Mouse (Mus musculus) cerebellum, adult 8-10 months (tissue): Measurements from ENCODE around the gene Clba1.

Experiments
- DNase-seq: peaks from one replicate; pipeline ENCODE4 v3.0.0; 2022

Clba1 gene

DNA sequence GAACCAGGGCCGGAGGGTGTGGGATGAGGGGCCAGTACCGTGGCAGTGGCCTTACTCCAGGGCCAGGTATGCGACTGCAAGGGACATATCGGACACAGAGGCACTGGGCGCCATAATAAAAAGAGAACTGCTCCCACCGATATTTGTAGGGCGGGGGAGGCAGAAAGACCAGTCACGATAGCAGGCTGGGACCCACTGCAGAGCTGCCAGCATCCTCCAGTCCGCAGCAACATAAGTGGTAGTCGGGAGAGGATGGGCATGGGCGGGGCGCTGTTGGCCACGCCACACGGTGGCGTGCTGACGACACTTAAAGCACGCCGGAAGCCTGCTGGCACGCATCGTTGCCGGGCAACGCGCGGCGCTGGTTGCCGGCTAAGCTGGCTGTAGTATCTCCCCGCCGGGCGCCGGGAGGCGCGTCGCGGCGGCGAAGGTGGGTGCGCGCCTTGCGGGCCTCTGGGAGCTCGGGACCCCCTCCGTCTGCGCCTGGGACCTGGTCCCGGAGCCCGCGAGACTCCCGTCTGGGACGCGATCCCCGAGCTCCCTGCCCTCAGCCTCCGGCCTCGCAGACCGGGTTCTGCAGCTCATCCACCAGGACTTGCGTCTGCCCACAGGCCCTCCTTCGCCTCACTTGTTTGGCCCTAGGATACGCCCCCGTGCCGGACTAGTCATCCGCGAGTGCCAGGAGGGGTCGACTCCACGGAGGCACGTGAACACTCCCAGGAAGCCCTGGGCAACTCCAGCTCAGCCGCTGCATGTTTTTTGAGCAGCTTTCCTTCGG is at the start of gene Clba1:
Gene Clba1, plus strand, starts transcription at position 351 of the 778 bp plus-strand sequence.
- peak; percentile 90 for DNase-seq

DNA sequence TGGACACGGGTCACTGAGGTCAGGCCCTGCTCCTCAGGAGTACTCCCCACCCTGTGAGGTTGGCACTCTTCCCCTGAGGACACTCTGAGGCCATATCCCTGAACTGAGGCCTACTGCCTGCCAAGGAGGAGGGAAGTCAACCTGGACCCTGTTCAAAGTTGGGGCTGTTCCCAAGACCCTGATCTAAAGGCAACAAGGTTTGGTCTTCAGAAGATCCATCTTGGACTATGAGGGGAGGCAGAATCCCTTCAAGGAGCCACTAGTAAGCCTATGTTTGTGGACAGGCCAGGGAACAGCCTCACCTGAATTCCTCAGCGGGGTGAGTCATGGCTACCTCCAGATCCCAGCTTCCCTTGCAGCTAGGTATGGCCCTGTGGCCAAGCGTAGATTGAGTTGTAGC is 49.3 kb upstream of the Clba1 start:
- no peak for DNase-seq

DNA sequence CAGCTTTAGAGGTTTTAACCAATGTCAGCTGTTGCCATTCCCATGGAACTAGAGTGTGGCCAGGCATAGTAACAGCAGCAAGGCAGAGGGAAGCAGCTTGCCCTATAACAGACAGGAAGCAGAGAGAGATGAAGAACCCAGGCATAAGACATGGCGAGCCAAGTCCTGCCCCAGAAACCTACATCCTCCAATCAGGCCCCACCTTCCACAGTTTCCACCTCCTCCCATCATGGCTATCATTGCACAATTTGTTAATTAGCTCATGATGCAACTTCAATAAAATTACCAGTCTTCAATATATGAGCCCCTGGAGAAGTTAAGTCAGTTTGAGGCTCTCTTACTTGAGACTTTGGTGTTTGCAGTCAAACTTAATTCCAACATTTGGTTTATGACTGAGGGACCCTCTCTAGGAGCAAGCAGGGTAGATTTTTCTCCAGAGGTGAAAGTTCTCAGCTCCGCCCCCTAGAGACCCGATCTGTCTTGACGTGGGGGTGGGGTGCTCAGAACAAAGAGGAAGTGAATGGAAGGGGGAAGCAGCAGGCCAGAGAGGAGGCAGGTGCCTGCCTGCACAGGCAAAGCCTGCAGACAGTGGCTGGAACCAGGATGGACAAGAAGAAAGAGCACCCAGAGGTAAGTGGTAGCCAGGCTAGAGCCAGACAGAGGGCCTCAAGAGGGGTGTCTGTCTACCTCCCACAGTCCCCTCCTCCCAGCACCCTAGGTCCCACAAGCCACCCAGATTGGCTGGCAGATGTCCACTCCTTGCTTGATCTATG is 48.4 kb upstream of the Clba1 start, which contains the start of gene Pld4:
Gene Pld4, plus strand, starts transcription at position 502 of the 773 bp plus-strand sequence.
- DNase-seq, result no peak

DNA sequence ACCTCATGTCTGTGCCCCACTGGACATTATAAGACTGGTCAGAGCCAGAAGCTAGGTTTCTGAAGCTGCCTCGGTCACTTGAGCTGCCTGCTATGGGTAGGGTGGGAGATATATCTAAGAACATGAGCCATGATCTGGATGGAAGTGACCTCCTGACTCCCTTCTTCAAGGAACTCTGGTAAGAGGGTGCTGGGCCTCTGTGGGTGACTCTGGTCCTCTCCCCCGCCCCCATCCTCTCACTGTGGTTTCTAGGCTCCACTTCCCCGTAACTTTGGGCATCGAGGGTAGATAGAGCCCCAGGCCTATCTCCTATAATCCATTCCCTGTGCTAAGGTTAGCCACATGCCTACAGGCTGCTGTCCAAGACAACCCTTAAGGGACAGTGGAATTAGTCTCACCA is 47.3 kb upstream of the Clba1 start:
- DNase-seq, result no peak

GRCm38 (mm10) chr12:112762018-112762417 is 46.7 kb upstream of the Clba1 start:
- DNase-seq, result no peak

- DNase-seq, result no peak
These were observed 45.6 kb upstream of the Clba1 start for GRCm38 (mm10) chr12:112763176-112763575.

DNA sequence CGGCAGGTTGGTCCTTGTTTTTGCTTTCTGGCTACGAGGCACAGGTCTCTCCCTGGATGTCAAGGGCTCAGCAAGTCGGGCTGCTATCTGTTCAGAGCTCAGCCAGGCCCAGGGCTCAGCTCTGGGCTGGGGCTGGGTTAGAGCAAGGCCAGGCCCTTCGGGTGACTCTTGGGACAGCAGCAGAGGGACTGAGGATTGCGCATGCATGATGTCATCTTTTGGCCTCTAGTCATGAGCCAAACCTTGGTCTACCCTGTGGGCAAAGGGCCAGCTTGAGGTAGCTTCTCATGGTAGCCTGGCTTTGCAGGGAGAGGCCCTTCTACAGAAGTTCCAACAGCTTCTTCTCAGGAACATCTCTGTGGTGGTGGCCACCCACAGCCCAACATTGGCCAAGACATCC is 44.6 kb upstream of the Clba1 start:
- DNase-seq, result no peak

DNA sequence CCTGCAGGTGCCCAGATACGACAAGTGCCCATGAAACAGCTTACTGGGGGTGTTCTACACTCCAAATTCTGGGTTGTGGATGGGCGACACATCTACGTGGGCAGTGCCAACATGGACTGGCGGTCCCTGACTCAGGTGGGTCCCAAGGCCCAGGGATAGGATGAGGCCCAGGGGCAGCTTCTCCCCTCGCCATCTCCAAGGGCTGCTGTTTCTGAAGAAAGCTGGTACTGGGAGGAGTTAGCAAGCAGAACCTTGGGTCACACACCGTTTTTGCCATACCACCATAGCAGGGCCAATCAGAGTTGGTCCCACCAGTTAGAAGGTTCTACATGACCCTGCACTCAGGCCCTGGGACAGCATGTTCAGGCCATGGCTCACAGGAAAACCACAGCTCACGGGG is 43.7 kb upstream of the Clba1 start:
- no peak for DNase-seq

GRCm38 (mm10) chr12:112766586-112766985 is 42.2 kb upstream of the Clba1 start:
- DNase-seq, result no peak

- no peak for DNase-seq
These were observed 41.5 kb upstream of the Clba1 start for GRCm38 (mm10) chr12:112767036-112767890.

GRCm38 (mm10) chr12:112768166-112768565 is 40.6 kb upstream of the Clba1 start:
- DNase-seq, result no peak

DNA sequence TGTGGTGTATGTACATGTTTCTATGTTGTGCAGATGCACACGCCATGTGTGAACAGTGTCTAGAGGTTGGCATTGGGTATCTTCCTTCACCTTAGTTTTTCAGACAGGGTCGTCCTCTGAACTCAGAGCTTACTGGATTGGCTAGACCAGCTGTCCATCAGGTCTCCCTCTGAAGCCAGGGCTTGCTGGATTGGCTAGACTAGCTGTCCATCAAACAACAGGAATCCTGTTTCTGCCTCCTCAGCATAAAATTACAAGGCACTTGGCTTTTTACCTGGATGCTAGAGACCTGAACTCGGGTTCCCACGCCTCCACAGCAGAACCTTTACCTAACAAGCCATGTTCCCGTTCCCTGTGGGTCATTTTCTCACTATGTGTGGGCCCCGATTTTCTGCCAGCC is 39.7 kb upstream of the Clba1 start:
- no peak for DNase-seq

- DNase-seq, result no peak
These were observed 39.0 kb upstream of the Clba1 start for GRCm38 (mm10) chr12:112769751-112770150.

DNA sequence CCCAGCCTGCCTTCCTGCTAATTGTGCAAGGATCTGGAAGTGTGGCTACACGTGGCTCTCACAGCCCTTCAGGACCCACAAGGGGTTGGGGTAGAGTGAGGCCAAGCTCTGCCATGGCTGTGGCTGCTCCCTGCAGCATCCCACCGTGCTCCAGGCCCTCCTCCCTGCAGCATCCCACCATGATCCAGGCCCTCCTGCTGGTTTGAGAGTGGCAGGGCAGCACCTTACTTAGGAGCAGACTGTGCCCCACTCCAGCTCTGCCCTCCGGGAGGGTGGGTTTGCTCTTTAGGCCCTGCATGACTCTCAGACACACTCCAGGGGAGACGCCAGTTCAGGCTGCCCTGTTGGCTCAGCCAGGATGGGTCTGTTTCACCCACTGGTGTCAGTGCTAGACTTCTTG is 38.3 kb upstream of the Clba1 start:
- no peak for DNase-seq

DNA sequence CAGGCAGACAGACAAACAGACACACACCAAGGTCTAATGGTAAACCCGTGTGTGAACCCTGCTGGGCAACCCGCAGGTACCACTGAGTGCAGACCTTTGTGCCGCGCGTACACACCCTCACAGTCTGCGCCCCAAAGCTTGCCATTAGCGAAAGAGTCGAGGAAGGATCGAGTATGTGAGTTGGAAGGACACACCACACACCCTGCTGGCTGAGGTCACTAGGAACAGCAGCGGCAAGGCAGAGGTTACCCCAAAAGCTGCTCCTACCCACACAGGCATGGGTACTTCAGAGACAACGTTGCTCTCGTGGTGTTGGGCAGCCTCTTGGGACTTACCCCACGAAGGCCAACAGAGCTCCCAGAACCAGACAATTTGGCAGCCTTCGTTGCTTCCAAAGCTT is 36.4 kb upstream of the Clba1 start:
- no peak for DNase-seq

DNA sequence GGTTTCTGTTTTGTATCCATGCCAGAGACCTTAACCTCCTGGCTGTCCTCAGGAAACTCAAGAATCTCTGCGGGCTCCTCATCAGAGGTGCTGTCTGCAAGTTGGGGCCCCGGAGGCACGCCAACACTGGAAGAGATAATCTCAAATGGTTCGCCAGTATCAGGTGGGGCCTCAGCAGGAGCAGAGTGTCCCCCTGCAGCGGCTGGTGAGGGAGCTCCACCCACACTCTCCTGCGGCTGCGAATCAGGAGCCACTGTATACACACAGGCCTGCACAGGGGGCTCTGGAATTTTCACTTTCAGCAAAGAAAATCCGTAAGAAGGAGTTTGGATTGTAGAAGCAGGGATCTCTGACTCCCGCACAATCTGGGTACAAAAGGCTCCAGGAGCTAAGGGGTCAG is 35.4 kb upstream of the Clba1 start:
- DNase-seq, result no peak

DNA sequence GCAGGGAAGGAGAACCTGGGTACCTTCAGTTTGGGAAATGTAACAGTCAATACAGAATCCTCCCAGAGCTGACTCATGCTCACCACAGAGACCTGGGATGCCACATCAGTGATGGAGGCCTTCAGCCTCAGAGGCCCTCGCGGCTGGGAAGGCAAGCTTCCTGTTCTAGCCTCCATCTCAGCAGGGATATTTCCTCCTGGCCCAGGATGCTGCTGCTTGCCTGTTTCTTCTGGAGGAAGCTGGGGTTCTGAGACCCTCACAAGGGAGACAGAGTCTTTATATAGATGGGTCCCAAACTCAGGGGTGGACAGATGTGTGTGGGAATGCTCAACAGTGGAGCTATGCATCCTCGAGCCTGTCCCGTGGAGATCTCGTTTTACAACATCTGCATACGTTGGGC is 34.7 kb upstream of the Clba1 start:
- DNase-seq, result no peak

DNA sequence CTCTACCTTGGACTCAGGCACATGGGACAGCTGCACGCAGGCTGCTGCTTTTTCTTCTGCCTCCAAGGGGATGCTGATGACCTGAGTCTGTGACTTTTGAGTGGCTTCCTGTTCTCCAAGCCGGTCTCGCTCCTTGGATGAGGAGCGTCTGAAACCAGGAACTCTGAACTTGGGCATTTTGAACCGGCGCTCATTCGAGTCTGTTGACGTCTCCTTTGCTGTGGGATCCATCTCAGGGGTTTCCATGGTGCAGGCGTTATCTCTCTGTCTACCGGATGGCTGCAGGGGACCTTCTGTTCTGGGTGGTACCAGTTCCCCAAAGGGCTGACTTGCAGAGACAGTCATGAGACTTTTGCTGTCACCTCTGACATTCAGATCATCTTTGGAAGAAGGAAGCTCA is 34.3 kb upstream of the Clba1 start:
- DNase-seq, result no peak

DNA sequence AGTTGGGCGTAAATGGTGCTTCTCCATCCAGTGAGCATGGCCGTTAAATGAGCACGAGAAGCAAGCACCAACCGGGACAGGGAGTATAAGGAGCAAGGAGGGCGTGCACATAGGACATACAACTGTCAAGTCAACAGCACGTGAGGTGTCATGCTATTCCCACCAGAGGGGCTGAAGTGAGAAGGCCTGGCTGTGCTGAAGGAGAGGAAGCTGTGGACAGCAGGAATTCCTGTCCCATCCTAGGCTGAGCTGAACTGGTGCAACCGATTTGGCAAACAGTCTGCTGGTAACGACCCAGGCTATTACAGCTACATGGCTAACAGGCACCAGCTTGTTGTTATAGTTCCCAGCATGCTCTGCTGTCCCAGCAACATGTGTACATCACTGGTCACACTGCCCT is 17.7 kb upstream of the Clba1 start:
- no peak for DNase-seq

DNA sequence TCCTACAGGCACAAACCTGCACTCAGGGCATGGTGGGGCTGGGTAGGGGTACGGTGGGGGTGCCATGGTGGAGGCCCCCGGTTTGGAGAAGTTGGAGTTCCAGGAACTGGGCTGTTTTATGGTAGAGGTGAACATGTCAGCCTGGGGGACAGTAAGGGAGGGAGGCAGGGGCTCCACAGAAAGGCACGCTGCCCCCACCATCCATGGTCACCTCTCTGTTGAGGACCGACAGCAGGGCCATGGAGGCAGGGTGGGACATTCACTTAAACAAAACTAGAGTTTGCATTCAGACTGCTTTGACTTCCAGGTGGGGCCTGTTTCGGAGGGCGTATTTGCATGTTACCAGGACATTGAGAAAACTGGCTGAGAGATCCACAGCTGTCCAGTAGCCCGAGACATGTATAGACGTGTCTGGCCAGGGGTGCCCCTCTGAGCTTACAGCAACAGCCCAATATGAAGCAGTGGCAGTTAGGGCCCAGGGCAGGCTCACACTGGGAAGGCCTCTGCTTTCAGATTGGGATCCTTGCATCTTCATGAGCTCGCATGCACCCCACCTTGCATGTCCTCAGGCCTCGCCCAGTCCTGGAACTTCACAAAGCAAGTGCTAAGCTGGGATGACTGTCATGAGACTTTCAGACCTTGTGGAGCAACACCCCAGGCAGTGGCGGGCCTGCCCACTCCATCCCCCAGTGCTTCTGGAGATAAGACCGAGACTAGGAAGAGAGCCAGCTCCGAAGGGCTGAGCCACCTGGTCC is 15.0 kb upstream of the Clba1 start:
- DNase-seq, result no peak

DNA sequence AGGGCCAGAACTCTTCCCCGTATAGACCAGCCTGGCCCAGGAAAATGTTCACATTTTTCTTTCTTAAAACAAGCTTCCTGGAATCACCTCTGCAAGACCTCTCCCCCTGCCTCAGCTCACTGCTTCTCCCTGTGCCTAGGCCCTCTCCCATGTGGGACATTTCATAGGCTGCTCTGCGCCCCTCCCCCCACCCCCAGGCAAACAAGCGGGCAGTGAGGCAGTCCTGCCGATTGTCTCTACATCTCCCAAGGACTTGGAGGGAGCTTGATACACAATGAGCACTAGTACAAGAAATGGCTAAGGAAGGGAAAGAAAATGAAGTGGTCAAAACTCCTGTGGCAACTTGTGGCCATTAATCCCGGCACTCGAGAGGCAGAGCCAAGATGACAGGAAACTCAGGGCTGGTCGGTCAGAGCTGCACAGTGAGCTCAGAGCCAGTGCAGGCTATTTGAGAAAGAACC is 14.4 kb upstream of the Clba1 start:
- no peak for DNase-seq

GRCm38 (mm10) chr12:112794998-112795397 is 13.7 kb upstream of the Clba1 start:
- DNase-seq, result no peak
